Mouse (Mus musculus): ENCODE data around the gene 1700011M02Rik. TPM values are rescaled to one million over a fixed set of nuclear protein-coding genes. Genes with fewer than 3 reads are reported as not detected.
"Not testable (repeated sequence)": the region's sequence is repeated elsewhere in the genome, so short reads cannot be mapped to it uniquely, and the experiment has no call there.

The 1700011M02Rik gene
- polyA plus RNA-seq (2012; rRNA removed) = not detected in 2 replicates

GRCm38 (mm10) chrX:102908587-102908986 lies at the start of gene 1700011M02Rik, which contains the start of gene Dmrtc1a:
Gene 1700011M02Rik, plus strand, starts transcription at chrX:102908905.
Gene Dmrtc1a, minus strand, starts transcription at chrX:102908687.
- DNase-seq (ENCODE audit: low read depth, low spot score) = not testable (repeated sequence)
- WGBS = 83% methylated on average over 9 of the region's 9 CpGs

GRCm38 (mm10) chrX:102867871-102868270 lies 40.8 kb upstream of the 1700011M02Rik start, which contains the start of gene 1700031F05Rik:
Gene 1700031F05Rik, minus strand, starts transcription at chrX:102867971.
- 89% methylated on average over 6 of the region's 6 CpGs for WGBS
- no peak for DNase-seq (ENCODE audit: low read depth, low spot score)

- not testable (repeated sequence) for DNase-seq (ENCODE audit: low read depth, low spot score)
- 72% methylated on average over 1 of the region's 1 CpGs for WGBS
These were observed 6.1 kb downstream of the 1700011M02Rik start for GRCm38 (mm10) chrX:102914823-102915222.

GRCm38 (mm10) chrX:102926707-102927106 lies 18.0 kb downstream of the 1700011M02Rik start:
- DNase-seq (ENCODE audit: low read depth, low spot score) = not testable (repeated sequence)

GRCm38 (mm10) chrX:102928072-102928471 lies 19.4 kb downstream of the 1700011M02Rik start, which contains the start of gene 1700018G05Rik:
Gene 1700018G05Rik, plus strand, starts transcription at chrX:102928372.
- DNase-seq (ENCODE audit: low read depth, low spot score) = not testable (repeated sequence)
- WGBS = 85% methylated on average over 6 of the region's 6 CpGs

More at GRCm38 (mm10) chrX:102926707-102927106, 18.0 kb downstream of the 1700011M02Rik start:
- WGBS = 31% methylated on average over 4 of the region's 4 CpGs

- DNase-seq (ENCODE audit: low read depth, low spot score) = no peak
- WGBS = 52% methylated on average over 12 of the region's 12 CpGs
These were observed 24.4 kb downstream of the 1700011M02Rik start for GRCm38 (mm10) chrX:102932992-102933570.

- WGBS = 20% methylated on average over 61 of the region's 68 CpGs
- DNase-seq (ENCODE audit: low read depth, low spot score) = no peak
These were observed 25.1 kb downstream of the 1700011M02Rik start for GRCm38 (mm10) chrX:102933571-102934394.

GRCm38 (mm10) chrX:102934395-102934764 lies 25.7 kb downstream of the 1700011M02Rik start:
- 68% methylated on average over 8 of the region's 8 CpGs for WGBS
- no peak for DNase-seq (ENCODE audit: low read depth, low spot score)

DNA sequence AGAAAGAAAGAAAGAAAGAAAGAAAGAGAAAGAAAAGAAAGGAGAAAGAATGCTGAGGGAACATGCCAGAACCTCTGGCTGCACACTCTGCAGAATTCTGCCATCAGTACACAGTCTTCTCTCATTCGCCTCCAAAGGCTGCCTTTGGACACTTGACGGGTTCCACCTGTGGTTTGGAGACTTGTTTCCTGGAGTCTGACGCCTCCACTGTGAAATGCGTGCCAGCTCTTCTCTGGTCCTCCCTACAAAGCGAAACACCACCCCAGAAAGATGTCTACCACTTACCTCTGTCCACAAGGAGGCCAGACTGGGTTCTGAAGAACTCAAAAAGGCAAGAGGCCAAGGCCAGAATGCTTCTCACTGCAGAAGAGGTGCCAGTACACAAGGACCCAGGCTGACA lies 28.0 kb downstream of the 1700011M02Rik start:
- 52% methylated on average over 5 of the region's 5 CpGs for WGBS
- DNase-seq (ENCODE audit: low read depth, low spot score) = no peak

GRCm38 (mm10) chrX:102950136-102950535 lies 41.4 kb downstream of the 1700011M02Rik start:
- WGBS = 86% methylated on average over 11 of the region's 11 CpGs
- DNase-seq (ENCODE audit: low read depth, low spot score) = not testable (repeated sequence)

- no peak for DNase-seq (ENCODE audit: low read depth, low spot score)
These were observed 50.2 kb downstream of the 1700011M02Rik start for GRCm38 (mm10) chrX:102958917-102959316.

More at GRCm38 (mm10) chrX:102958917-102959316, 50.2 kb downstream of the 1700011M02Rik start:
- 30% methylated on average over 4 of the region's 4 CpGs for WGBS

Other genes with a start within 250 kb of the 1700011M02Rik start
- gene Gm3880, start 221.9 kb upstream of the 1700011M02Rik start, polyA plus RNA-seq (2012; rRNA removed) = not detected in 2 replicates
- not detected in 2 replicates for gene Gm9112, start 201.3 kb upstream of the 1700011M02Rik start, polyA plus RNA-seq (2012; rRNA removed)
- gene Dmrtc1b, start 201.0 kb upstream of the 1700011M02Rik start, polyA plus RNA-seq (2012; rRNA removed) = not detected in 2 replicates
- not detected in 2 replicates for gene Dmrtc1c1, start 105.9 kb upstream of the 1700011M02Rik start, polyA plus RNA-seq (2012; rRNA removed)
- gene Dmrtc1c2, start 54.3 kb upstream of the 1700011M02Rik start, polyA plus RNA-seq (2012; rRNA removed) = not detected in 2 replicates
- gene 1700031F05Rik, start 40.9 kb upstream of the 1700011M02Rik start, polyA plus RNA-seq (2012; rRNA removed) = not detected in 2 replicates
- gene Dmrtc1a, start 218 bp upstream of the 1700011M02Rik start, polyA plus RNA-seq (2012; rRNA removed) = not detected in 2 replicates
- gene 1700018G05Rik, start 19.5 kb downstream of the 1700011M02Rik start, polyA plus RNA-seq (2012; rRNA removed) = not detected in 2 replicates